Mouse (Mus musculus): Measurements from ENCODE around the gene Zc3h12a. TPM values are rescaled to one million over a fixed set of nuclear protein-coding genes. Genes with fewer than 3 reads are reported as not detected.

The Zc3h12a gene
- polyA plus RNA-seq, 1 experiment from 2014 or later, result 0.23 TPM

GRCm38 (mm10) chr4:125162701-125163100 lies 35.1 kb upstream of the Zc3h12a start:
- ATAC-seq, result no peak
- Histone ChIP-seq H3K9me3 (ENCODE audit: control insufficient read depth, low read length) (no peaks in the 10 kb centered on the region), H3K27me3 (replicated peaks; ENCODE audit: control insufficient read depth, insufficient read depth, low read length) (no peaks in the 10 kb centered on the region; the same call in 1 of the 2 replicates), H3K9ac (ENCODE audit: low read depth, low read length) (no peak overlapping the region), H3K4me2 (ENCODE audit: low read length) (no peak overlapping the region), H3K4me3 (ENCODE audit: low read length) (no peak overlapping the region), H3K27ac (ENCODE audit: low read depth, low read length) (no peak overlapping the region), H3K36me3 (ENCODE audit: control insufficient read depth, insufficient read depth, low read length) (no peaks in the 10 kb centered on the region), H3K4me1 (ENCODE audit: control insufficient read depth, insufficient read depth, low read depth, low read length) (peaks cover 5% of the 10 kb centered on the region)
- 59% methylated on average over 7 of the region's 7 CpGs for WGBS

- no peaks in the 10 kb centered on the region; the same call in 1 of the 2 replicates for H3K27me3 ChIP-seq (replicated peaks; ENCODE audit: control insufficient read depth, insufficient read depth, low read length)
- no peaks in the 10 kb centered on the region for H3K36me3 ChIP-seq (ENCODE audit: control insufficient read depth, insufficient read depth, low read length)
- 0 out of 2 replicates have a peak, but pooled peaks have one; percentile 35 for ATAC-seq
- no peak overlapping the region for H3K27ac ChIP-seq (ENCODE audit: low read depth, low read length)
- H3K4me3 ChIP-seq (ENCODE audit: low read length), result no peak overlapping the region
- H3K9me3 ChIP-seq (ENCODE audit: control insufficient read depth, low read length), result no peaks in the 10 kb centered on the region
- 36% methylated on average over 8 of the region's 8 CpGs for WGBS
- H3K9ac ChIP-seq (ENCODE audit: low read depth, low read length), result no peak overlapping the region
- H3K4me2 ChIP-seq (ENCODE audit: low read length), result no peak overlapping the region
- H3K4me1 ChIP-seq (ENCODE audit: control insufficient read depth, insufficient read depth, low read depth, low read length), result peaks cover 5% of the 10 kb centered on the region
These were observed 33.8 kb upstream of the Zc3h12a start for GRCm38 (mm10) chr4:125161392-125161791.

- WGBS, result 71% methylated on average over 10 of the region's 10 CpGs
- Histone ChIP-seq H3K4me3 (ENCODE audit: low read length) (no peak overlapping the region), H3K27ac (ENCODE audit: low read depth, low read length) (no peak overlapping the region), H3K9ac (ENCODE audit: low read depth, low read length) (no peak overlapping the region), H3K9me3 (ENCODE audit: control insufficient read depth, low read length) (no peaks in the 10 kb centered on the region), H3K4me1 (ENCODE audit: control insufficient read depth, insufficient read depth, low read depth, low read length) (peaks cover 5% of the 10 kb centered on the region), H3K27me3 (replicated peaks; ENCODE audit: control insufficient read depth, insufficient read depth, low read length) (no peaks in the 10 kb centered on the region; the same call in 1 of the 2 replicates), H3K36me3 (ENCODE audit: control insufficient read depth, insufficient read depth, low read length) (no peaks in the 10 kb centered on the region), H3K4me2 (ENCODE audit: low read length) (no peak overlapping the region; the same call in 1 of the 2 replicates)
- ATAC-seq, result 0 out of 2 replicates have a peak, but pooled peaks have one; percentile 17
These were observed 33.3 kb upstream of the Zc3h12a start for GRCm38 (mm10) chr4:125160951-125161331.

- 7% methylated on average over 19 of the region's 19 CpGs for whole genome bisulfite sequencing
- 0 out of 2 replicates have a peak overlapping the region, but pooled peaks have one; percentile 6 for H3K4me3 ChIP-seq (ENCODE audit: low read length)
- no peaks in the 10 kb centered on the region for H3K36me3 ChIP-seq (ENCODE audit: control insufficient read depth, insufficient read depth, low read length)
- ATAC-seq, result peak; percentile 63
- peak overlapping the region; percentile 45 for H3K4me2 ChIP-seq (ENCODE audit: low read length)
- no peaks in the 10 kb centered on the region for H3K9me3 ChIP-seq (ENCODE audit: control insufficient read depth, low read length)
- H3K27me3 ChIP-seq (replicated peaks; ENCODE audit: control insufficient read depth, insufficient read depth, low read length), result no peaks in the 10 kb centered on the region; the same call in 1 of the 2 replicates
- no peak overlapping the region for H3K27ac ChIP-seq (ENCODE audit: low read depth, low read length)
- no peak overlapping the region for H3K9ac ChIP-seq (ENCODE audit: low read depth, low read length)
- H3K4me1 ChIP-seq (ENCODE audit: control insufficient read depth, insufficient read depth, low read depth, low read length), result peaks cover 5% of the 10 kb centered on the region
These were observed 32.8 kb upstream of the Zc3h12a start for GRCm38 (mm10) chr4:125160320-125160950.

- 40% methylated on average over 20 of the region's 20 CpGs for WGBS
- peaks cover 5% of the 10 kb centered on the region for H3K4me1 ChIP-seq (ENCODE audit: control insufficient read depth, insufficient read depth, low read depth, low read length)
- H3K27me3 ChIP-seq (replicated peaks; ENCODE audit: control insufficient read depth, insufficient read depth, low read length), result no peaks in the 10 kb centered on the region; the same call in 1 of the 2 replicates
- no peak overlapping the region for H3K4me2 ChIP-seq (ENCODE audit: low read length)
- 0 out of 2 replicates have a peak overlapping the region, but pooled peaks have one; percentile 8 for H3K9ac ChIP-seq (ENCODE audit: low read depth, low read length)
- H3K27ac ChIP-seq (ENCODE audit: low read depth, low read length), result peak overlapping the region; percentile 6; the same call in 1 of the 2 replicates
- H3K9me3 ChIP-seq (ENCODE audit: control insufficient read depth, low read length), result no peaks in the 10 kb centered on the region
- peak; percentile 63; the same call in 1 of the 2 replicates for ATAC-seq
- no peaks in the 10 kb centered on the region for H3K36me3 ChIP-seq (ENCODE audit: control insufficient read depth, insufficient read depth, low read length)
- H3K4me3 ChIP-seq (ENCODE audit: low read length), result no peak overlapping the region
These were observed 31.1 kb upstream of the Zc3h12a start for GRCm38 (mm10) chr4:125158581-125159317.

- no peak overlapping the region for H3K9ac ChIP-seq (ENCODE audit: low read depth, low read length)
- H3K4me1 ChIP-seq (ENCODE audit: control insufficient read depth, insufficient read depth, low read depth, low read length), result peaks cover 5% of the 10 kb centered on the region
- 89% methylated on average over 2 of the region's 2 CpGs for WGBS
These were observed 30.4 kb upstream of the Zc3h12a start for GRCm38 (mm10) chr4:125158081-125158480.

GRCm38 (mm10) chr4:125157322-125157721 lies 29.7 kb upstream of the Zc3h12a start:
- no peak for ATAC-seq
- H3K9me3 ChIP-seq (ENCODE audit: control insufficient read depth, low read length), result no peaks in the 10 kb centered on the region
- no peak overlapping the region for H3K4me3 ChIP-seq (ENCODE audit: low read length)
- H3K27ac ChIP-seq (ENCODE audit: low read depth, low read length), result no peak overlapping the region
- no peaks in the 10 kb centered on the region for H3K36me3 ChIP-seq (ENCODE audit: control insufficient read depth, insufficient read depth, low read length)
- no peak overlapping the region for H3K4me2 ChIP-seq (ENCODE audit: low read length)
- peaks cover 5% of the 10 kb centered on the region for H3K4me1 ChIP-seq (ENCODE audit: control insufficient read depth, insufficient read depth, low read depth, low read length)
- WGBS, result 88% methylated on average over 3 of the region's 3 CpGs
- H3K9ac ChIP-seq (ENCODE audit: low read depth, low read length), result no peak overlapping the region
- no peaks in the 10 kb centered on the region; the same call in 1 of the 2 replicates for H3K27me3 ChIP-seq (replicated peaks; ENCODE audit: control insufficient read depth, insufficient read depth, low read length)

More at GRCm38 (mm10) chr4:125158081-125158480, 30.4 kb upstream of the Zc3h12a start:
- H3K36me3 ChIP-seq (ENCODE audit: control insufficient read depth, insufficient read depth, low read length), result no peaks in the 10 kb centered on the region
- H3K4me3 ChIP-seq (ENCODE audit: low read length), result no peak overlapping the region
- no peaks in the 10 kb centered on the region; the same call in 1 of the 2 replicates for H3K27me3 ChIP-seq (replicated peaks; ENCODE audit: control insufficient read depth, insufficient read depth, low read length)
- H3K27ac ChIP-seq (ENCODE audit: low read depth, low read length), result no peak overlapping the region
- ATAC-seq, result no peak
- no peak overlapping the region for H3K4me2 ChIP-seq (ENCODE audit: low read length)
- no peaks in the 10 kb centered on the region for H3K9me3 ChIP-seq (ENCODE audit: control insufficient read depth, low read length)

GRCm38 (mm10) chr4:125155646-125156045 lies 28.0 kb upstream of the Zc3h12a start:
- no peaks in the 10 kb centered on the region for H3K36me3 ChIP-seq (ENCODE audit: control insufficient read depth, insufficient read depth, low read length)
- 84% methylated on average over 5 of the region's 5 CpGs for WGBS
- H3K27me3 ChIP-seq (replicated peaks; ENCODE audit: control insufficient read depth, insufficient read depth, low read length), result no peaks in the 10 kb centered on the region
- H3K4me2 ChIP-seq (ENCODE audit: low read length), result no peak overlapping the region
- H3K4me1 ChIP-seq (ENCODE audit: control insufficient read depth, insufficient read depth, low read depth, low read length), result peaks cover 3% of the 10 kb centered on the region
- no peaks in the 10 kb centered on the region for H3K9me3 ChIP-seq (ENCODE audit: control insufficient read depth, low read length)
- H3K9ac ChIP-seq (ENCODE audit: low read depth, low read length), result no peak overlapping the region
- H3K27ac ChIP-seq (ENCODE audit: low read depth, low read length), result no peak overlapping the region
- no peak overlapping the region for H3K4me3 ChIP-seq (ENCODE audit: low read length)
- ATAC-seq, result no peak

GRCm38 (mm10) chr4:125153659-125154241 lies 26.1 kb upstream of the Zc3h12a start:
- Histone ChIP-seq H3K9ac (ENCODE audit: low read depth, low read length) (no peak overlapping the region), H3K27ac (ENCODE audit: low read depth, low read length) (no peak overlapping the region), H3K9me3 (ENCODE audit: control insufficient read depth, low read length) (no peaks in the 10 kb centered on the region), H3K27me3 (replicated peaks; ENCODE audit: control insufficient read depth, insufficient read depth, low read length) (no peaks in the 10 kb centered on the region), H3K4me1 (ENCODE audit: control insufficient read depth, insufficient read depth, low read depth, low read length) (no peaks in the 10 kb centered on the region), H3K4me2 (ENCODE audit: low read length) (no peak overlapping the region), H3K4me3 (ENCODE audit: low read length) (no peak overlapping the region), H3K36me3 (ENCODE audit: control insufficient read depth, insufficient read depth, low read length) (no peaks in the 10 kb centered on the region)
- 66% methylated on average over 4 of the region's 4 CpGs for WGBS
- no peak for ATAC-seq
